Mouse (Mus musculus): ENCODE results near the gene Gpr26.

The Gpr26 gene

GRCm38 (mm10) chr7:132025591-132025990, 59.3 kb downstream of the Gpr26 start:
- no peak for DNase-seq (ENCODE audit: low spot score)

GRCm38 (mm10) chr7:132026671-132027070, 60.4 kb downstream of the Gpr26 start:
- no peak for DNase-seq (ENCODE audit: low spot score)

- DNase-seq (ENCODE audit: low spot score), result no peak
Observed at GRCm38 (mm10) chr7:132031940-132032531, 65.8 kb downstream of the Gpr26 start.

All from lung, postnatal 25 days (tissue).